Mouse (Mus musculus) gastrocnemius, postnatal 25 days (tissue): ENCODE data around the gene Mthfd1l. TPM values are rescaled to one million over a fixed set of nuclear protein-coding genes. Genes with fewer than 3 reads are reported as not detected.

Source experiments
- DNase-seq: peaks from one replicate; pipeline ENCODE4 v3.0.0; 2022
- long read RNA-seq, 2 experiments: library from polyadenylated mRNA; stranded (forward); transcript quantifications; one replicate each; pipeline ENCODE4 v2.0.0; 2021
- total RNA-seq, 2 experiments: library from RNA; stranded (reverse); gene quantifications; 1 replicate in 1 of 2; 2 replicates in 1 of 2; pipeline ENCODE4 v1.2.3; 2021

The Mthfd1l gene
- total RNA-seq = 1 to 10 TPM in 1 of 2 experiments, under 1 TPM in 1; 0.59 to 1.1 TPM
- long read RNA-seq, experiment 1, partial matches to known transcripts = 0 of 3 reads
- long read RNA-seq, experiment 1, other reads (novel, unspliced or antisense) = 3 of 3 reads
- long read RNA-seq, experiment 2 = 0 reads

DNA sequence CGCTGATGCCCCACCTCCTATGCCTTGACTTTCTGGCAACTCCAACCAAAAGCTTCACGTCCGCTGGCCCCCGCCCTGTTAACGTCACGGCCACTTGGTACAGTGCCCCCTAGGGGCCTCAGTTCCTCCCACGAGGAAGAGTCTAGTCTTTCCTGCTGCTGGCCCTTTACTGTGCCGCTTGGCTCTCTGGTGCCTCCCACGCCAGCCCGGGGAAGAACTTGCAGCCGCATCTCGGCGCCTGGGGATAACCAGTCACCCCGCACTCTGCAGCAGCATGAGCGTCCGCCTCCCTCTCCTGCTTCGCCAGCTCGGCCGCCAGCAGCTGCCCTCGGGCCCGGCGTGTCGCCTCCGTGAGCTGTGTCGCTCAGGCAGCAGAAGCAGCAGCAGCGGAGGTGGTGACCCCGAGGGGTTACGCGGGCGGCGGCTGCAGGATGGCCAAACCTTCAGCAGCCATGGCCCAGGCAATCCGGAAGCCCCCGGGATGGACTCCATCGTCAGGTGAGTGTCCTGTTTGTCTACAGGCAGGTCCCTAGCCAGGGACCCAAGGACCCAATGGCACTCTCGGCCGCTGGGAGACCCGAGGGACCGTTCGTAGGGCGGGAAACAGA lies at the start of gene Mthfd1l:
Gene Mthfd1l, plus strand, starts transcription at position 138 of the 608 bp plus-strand sequence.
- peak; percentile 76 for DNase-seq

DNA sequence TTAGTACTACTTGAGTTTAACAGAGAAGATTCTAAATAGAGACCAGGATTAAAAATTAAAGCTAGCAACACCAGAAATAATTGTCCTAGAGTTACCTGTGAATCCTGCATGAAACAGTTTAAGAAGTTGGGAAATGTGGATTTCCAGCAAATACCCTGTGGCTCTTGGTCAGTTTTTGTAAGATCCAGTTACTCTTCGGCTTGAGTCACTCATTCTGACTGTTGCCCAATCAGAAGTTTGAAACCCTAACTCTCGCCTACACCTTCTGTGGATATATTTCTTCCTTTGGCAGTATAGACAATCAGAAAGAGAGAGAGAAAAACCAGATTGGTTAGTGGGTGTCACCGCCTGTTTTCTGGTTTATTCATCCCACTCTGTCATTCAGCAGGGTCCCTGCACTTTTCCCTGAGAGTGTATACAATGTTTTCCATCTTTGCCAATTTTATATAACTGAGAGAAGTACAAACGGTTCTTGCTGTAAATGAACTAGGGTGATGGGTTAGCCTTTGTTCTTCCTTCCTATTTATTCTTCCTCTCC lies 44.8 kb upstream of the Mthfd1l start:
- no peak for DNase-seq

- no peak for DNase-seq
Measured at GRCm38 (mm10) chr10:3931831-3932230, 41.1 kb upstream of the Mthfd1l start.

DNA sequence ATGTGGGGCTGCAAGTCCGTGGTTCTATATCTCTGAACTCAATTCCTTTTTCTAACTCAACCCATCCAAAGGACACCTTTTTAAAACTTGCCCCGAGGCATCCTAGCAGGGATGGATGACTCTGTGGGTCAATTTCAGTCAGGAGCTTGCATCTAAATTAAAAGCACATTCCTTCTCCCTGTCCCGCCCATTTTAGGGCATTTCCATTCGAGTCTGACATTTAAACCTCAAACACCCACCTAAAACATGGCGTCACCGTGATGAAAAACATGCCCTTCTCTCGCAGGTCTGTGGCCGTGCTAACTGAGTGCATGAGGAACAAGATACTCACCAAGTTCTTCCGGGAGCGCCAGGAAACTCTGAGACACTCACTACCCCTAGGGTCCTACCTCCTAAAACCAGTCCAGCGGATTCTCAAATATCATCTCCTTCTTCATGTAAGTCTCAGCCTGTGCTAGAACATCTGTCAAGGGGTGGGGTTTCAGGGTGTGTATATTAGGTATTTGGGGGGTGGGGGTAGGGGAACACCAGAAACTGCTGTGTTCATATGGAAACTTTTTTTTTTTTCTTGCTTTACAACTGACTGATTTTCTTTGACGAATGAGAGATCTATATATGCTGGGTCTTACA lies 39.5 kb upstream of the Mthfd1l start:
- DNase-seq = no peak

GRCm38 (mm10) chr10:3936864-3937263 lies 36.1 kb upstream of the Mthfd1l start:
- no peak for DNase-seq

- no peak for DNase-seq
Measured at GRCm38 (mm10) chr10:3939895-3940595, 32.9 kb upstream of the Mthfd1l start.

GRCm38 (mm10) chr10:3940596-3940975 lies 32.3 kb upstream of the Mthfd1l start:
- no peak for DNase-seq

GRCm38 (mm10) chr10:3941054-3941757 lies 31.7 kb upstream of the Mthfd1l start:
- peak; percentile 53 for DNase-seq

GRCm38 (mm10) chr10:3942289-3942688 lies 30.6 kb upstream of the Mthfd1l start:
- DNase-seq = no peak

DNA sequence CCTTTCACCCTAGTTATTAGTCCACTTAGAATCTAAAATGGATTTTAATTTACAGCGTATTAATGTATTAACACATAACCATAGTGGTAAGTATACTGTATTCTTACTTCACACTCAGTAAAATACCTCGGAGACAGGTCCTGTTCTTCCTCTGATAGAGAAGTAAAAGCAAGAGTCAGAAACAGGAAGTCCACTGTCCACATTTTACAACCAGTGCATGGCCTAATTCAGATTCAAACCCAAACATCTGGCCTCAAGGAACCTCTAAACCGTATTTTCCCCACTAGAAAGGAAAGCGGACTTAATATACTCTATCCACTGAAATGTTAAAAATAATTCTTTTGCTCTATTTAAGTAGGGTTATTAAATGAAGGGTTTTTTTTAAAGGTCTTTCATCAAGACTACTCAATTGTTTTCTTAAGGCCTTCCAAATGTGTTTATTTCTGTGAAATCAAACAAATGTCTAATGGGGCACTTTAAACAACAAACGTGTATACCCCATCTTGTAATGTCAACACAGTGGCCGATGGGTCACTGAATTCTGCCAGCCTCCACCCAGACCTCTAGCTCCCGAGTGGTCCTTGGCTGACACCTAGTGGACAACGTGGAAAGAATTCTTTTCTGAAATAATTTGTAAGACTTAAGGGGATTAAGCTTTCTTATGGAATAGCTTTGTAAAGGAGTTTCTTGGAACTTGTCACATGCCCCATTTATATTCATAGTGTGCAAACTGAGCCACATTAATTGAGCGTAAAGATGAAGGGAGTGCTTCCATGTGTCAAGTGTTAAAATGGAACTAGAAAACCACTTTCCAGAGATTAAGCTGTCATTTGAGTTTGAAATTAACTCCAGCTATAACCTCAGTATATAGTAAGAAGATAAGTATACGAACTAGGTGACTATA lies 29.2 kb upstream of the Mthfd1l start:
- DNase-seq = no peak

GRCm38 (mm10) chr10:3946871-3947270 lies 26.0 kb upstream of the Mthfd1l start:
- DNase-seq = no peak

- DNase-seq = no peak
Measured at GRCm38 (mm10) chr10:3947346-3947745, 25.6 kb upstream of the Mthfd1l start.

DNA sequence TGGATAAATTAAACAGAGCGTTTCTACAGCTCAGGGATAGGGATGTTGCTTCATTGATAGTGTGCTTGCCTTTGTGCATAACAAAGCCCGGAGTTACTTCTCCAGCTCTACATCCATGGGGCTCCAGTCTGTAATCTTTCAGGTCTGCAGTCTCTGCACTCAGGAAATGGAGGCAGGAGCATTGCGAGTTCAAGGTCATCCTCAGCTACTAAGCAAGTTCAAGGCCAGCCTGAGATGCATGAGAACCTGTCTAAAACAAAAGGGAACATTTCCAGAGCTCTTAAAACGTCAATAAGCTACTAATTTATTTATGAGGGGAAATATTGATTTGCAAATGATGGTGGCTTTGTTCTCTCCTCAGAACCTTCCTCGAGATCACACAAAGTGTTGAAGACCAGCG lies 23.6 kb upstream of the Mthfd1l start:
- DNase-seq = no peak

DNA sequence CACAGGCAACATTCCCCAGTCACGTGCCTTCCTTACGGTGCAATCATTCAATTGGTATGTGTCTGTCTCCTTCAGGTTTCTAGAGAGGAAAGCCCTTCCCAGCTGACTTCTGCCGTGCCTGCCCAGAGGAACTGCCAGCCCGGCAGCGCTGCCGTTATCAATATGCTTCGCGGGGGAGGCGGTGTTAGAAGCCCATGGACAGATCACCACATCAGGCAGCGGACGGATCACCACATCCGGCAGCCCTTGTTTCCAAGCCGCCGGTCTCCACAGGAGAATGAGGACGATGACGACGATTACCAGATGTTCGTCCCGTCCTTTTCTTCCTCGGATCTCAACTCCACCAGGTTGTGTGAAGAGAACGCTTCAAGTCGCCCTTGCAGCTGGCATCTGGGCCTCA lies 16.4 kb upstream of the Mthfd1l start:
- no peak for DNase-seq

DNA sequence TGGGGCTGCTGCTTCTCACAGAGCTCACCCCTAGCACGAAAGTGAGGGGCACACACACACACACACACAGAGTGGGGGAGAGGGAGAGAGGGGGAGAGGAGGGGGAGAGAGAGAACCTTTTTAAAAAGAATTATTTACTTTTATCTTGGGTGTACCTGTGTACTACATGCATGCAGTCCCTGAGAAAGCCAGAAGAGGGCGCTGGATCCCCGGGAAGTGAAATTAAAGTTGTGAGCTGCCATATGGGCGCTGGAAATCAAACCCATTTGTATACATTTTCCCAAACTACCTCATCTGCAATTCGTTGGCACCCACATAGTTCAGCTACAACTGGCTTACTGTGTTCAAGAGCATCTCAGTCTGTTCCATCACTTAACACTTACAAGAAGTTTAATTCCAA lies 14.3 kb upstream of the Mthfd1l start:
- DNase-seq = no peak

GRCm38 (mm10) chr10:3969026-3969425 lies 3.9 kb upstream of the Mthfd1l start:
- no peak for DNase-seq

GRCm38 (mm10) chr10:3972237-3972636 lies 681 bp upstream of the Mthfd1l start:
- no peak for DNase-seq

- DNase-seq = peak; percentile 86
Measured at GRCm38 (mm10) chr10:3973589-3974070, 712 bp downstream of the Mthfd1l start.

DNA sequence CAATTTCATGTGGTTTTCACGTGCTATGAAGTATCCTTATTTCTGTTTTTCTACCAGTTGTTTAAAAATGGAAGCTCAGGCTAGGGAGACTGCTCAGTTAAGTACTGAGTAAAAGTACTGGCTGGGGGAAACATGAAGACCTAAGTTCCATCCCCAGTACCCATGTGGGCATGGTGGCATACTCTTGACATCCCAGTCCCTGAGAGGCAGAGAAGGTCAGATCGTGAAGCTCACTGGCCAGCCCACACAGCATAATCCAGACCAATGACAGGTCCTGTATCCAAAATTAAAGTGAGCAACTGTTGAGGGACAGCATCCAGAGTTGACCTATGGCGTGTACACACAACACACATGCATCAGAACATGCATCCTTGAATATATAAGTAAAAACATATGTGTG lies 1.5 kb downstream of the Mthfd1l start:
- DNase-seq = no peak

DNA sequence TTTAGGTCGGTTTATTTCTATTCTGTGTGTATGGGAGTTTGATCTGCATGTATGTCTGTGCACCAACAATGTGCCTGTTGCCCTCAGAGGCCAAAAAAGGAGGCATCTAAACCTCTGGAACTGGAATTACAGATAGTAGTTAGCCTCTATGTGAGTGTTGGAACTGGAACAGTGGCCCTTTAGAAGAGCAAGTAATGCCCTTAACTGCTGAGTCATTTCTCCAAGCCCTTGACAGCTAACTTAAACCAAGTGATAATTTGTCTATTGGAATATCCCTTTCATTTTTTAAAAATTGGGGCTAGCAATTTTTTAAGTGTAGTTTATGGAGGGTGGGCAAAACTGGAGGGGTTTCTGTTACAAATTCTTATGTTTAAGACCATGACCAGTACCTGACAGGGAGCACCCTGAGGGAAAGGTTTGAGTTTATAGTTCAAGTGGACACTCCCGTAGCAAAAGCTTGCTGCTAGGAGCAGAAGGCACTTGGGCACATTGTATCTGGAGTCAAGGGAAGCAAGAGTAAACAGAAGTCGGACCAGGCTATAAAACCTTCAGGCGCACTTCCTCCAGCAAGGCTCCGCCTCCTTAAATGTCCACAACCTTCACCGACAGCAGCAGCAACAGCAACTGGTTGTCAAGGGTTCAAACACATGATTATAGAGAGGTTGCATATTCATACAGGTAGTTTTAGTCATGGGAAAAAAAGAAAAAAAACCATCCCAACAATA lies 3.1 kb downstream of the Mthfd1l start:
- no peak for DNase-seq
